Mouse (Mus musculus): ENCODE results near the gene Hdac1. TPM values are rescaled to one million over a fixed set of nuclear protein-coding genes. Genes with fewer than 3 reads are reported as not detected.

Hdac1 gene
- polyA plus RNA-seq, 1 experiment from 2014 or later = 204 TPM

GRCm38 (mm10) chr4:129495672-129496562, 46.6 kb downstream of the Hdac1 start:
- 32% methylated on average over 16 of the region's 16 CpGs for WGBS
- no peak overlapping the region for H3K4me3 ChIP-seq
- H3K4me2 ChIP-seq = no peak overlapping the region
- peaks cover 30% of the 10 kb centered on the region for H3K4me1 ChIP-seq
- H3K9me3 ChIP-seq = no peaks in the 10 kb centered on the region
- no peak for ATAC-seq (ENCODE audit: insufficient number of reproducible peaks, low FRiP score, low TSS enrichment, low read depth)
- 0 out of 2 replicates have a peak overlapping the region, but pooled peaks have one; percentile 27 for H3K27ac ChIP-seq
- peaks cover 19% of the 10 kb centered on the region for H3K27me3 ChIP-seq
- no peaks in the 10 kb centered on the region for H3K36me3 ChIP-seq
- no peak overlapping the region for H3K9ac ChIP-seq

GRCm38 (mm10) chr4:129494681-129495080, 47.8 kb downstream of the Hdac1 start:
- ATAC-seq (ENCODE audit: insufficient number of reproducible peaks, low FRiP score, low TSS enrichment, low read depth) = no peak
- peaks cover 1% of the 10 kb centered on the region; the same call in 1 of the 2 replicates for H3K36me3 ChIP-seq
- WGBS = 67% methylated on average over 7 of the region's 7 CpGs
- no peak overlapping the region for H3K27ac ChIP-seq
- H3K9me3 ChIP-seq = no peaks in the 10 kb centered on the region
- H3K9ac ChIP-seq = no peak overlapping the region
- peaks cover 32% of the 10 kb centered on the region for H3K4me1 ChIP-seq
- H3K27me3 ChIP-seq = peaks cover 29% of the 10 kb centered on the region
- H3K4me3 ChIP-seq = no peak overlapping the region
- H3K4me2 ChIP-seq = no peak overlapping the region

GRCm38 (mm10) chr4:129490972-129491880, 51.3 kb downstream of the Hdac1 start, which contains the start of the genes Tssk3 and Fam229a:
TSS of gene Tssk3 (minus strand) at chr4:129491022.
TSS of gene Fam229a (plus strand) at chr4:129491190.
- H3K27me3 ChIP-seq = peaks cover 30% of the 10 kb centered on the region
- peak within 1 kb of the TSS; percentile 28; the same call in 1 of the 2 replicates for H3K9ac ChIP-seq
- peak; percentile 68; the same call in 1 of the 2 replicates for ATAC-seq (ENCODE audit: insufficient number of reproducible peaks, low FRiP score, low TSS enrichment, low read depth)
- peak within 1 kb of the TSS; percentile 77 for H3K4me2 ChIP-seq
- H3K9me3 ChIP-seq = no peaks in the 10 kb centered on the region
- 4% methylated on average over 70 of the region's 70 CpGs for WGBS
- no peak within 1 kb of the TSS for H3K27ac ChIP-seq
- H3K4me3 ChIP-seq = peak within 1 kb of the TSS; percentile 33
- H3K4me1 ChIP-seq = peaks cover 24% of the 10 kb centered on the region
- peaks cover 33% of the 10 kb centered on the region for H3K36me3 ChIP-seq

GRCm38 (mm10) chr4:129481090-129481489, 61.4 kb downstream of the Hdac1 start:
- Histone ChIP-seq H3K36me3 (peaks cover 92% of the 10 kb centered on the region), H3K9ac (no peak overlapping the region), H3K27ac (no peak overlapping the region), H3K4me2 (no peak overlapping the region), H3K4me3 (no peak overlapping the region), H3K9me3 (no peaks in the 10 kb centered on the region), H3K27me3 (no peaks in the 10 kb centered on the region), H3K4me1 (no peaks in the 10 kb centered on the region)
- WGBS = 93% methylated on average over 1 of the region's 1 CpGs
- no peak for ATAC-seq (ENCODE audit: insufficient number of reproducible peaks, low FRiP score, low TSS enrichment, low read depth)

GRCm38 (mm10) chr4:129479863-129480262, 62.6 kb downstream of the Hdac1 start:
- Histone ChIP-seq H3K27ac (no peak overlapping the region), H3K4me3 (no peak overlapping the region), H3K36me3 (peaks cover 89% of the 10 kb centered on the region), H3K4me1 (no peaks in the 10 kb centered on the region), H3K4me2 (no peak overlapping the region), H3K27me3 (no peaks in the 10 kb centered on the region), H3K9ac (no peak overlapping the region), H3K9me3 (no peaks in the 10 kb centered on the region)
- 87% methylated on average over 3 of the region's 3 CpGs for WGBS
- ATAC-seq (ENCODE audit: insufficient number of reproducible peaks, low FRiP score, low TSS enrichment, low read depth) = no peak

GRCm38 (mm10) chr4:129476047-129476446, 66.5 kb downstream of the Hdac1 start:
- Histone ChIP-seq H3K27me3 (no peaks in the 10 kb centered on the region), H3K4me2 (no peak overlapping the region), H3K4me1 (no peaks in the 10 kb centered on the region), H3K36me3 (peaks cover 88% of the 10 kb centered on the region), H3K4me3 (no peak overlapping the region), H3K27ac (no peak overlapping the region), H3K9ac (no peak overlapping the region), H3K9me3 (no peaks in the 10 kb centered on the region)
- no peak for ATAC-seq (ENCODE audit: insufficient number of reproducible peaks, low FRiP score, low TSS enrichment, low read depth)
- WGBS = 89% methylated on average over 11 of the region's 11 CpGs

Small RNA genes lying within 50 kb of the gene (microRNA-seq; reads per million reads assigned to microRNA genes)
- not detected for gene Mir8119

Other genes with a start within 250 kb of the Hdac1 start
- 326 and 338 TPM in 2 replicates for gene Rbbp4, start 207.3 kb downstream of the Hdac1 start, polyA plus RNA-seq (2015; fragmentation: Nextera tagmentation; extraction: Ambion mirVana)
- 39.1 and 47.0 TPM in 2 replicates for gene Zbtb8os, start 207.0 kb downstream of the Hdac1 start, polyA plus RNA-seq (2015; fragmentation: Nextera tagmentation; extraction: Ambion mirVana)
- gene Zbtb8a, start 164.6 kb downstream of the Hdac1 start, polyA plus RNA-seq (2015; fragmentation: Nextera tagmentation; extraction: Ambion mirVana) = 15.8 and 16.4 TPM in 2 replicates
- 0.86 and 1.00 TPM in 2 replicates for gene Zbtb8b, start 101.9 kb downstream of the Hdac1 start, polyA plus RNA-seq (2015; fragmentation: Nextera tagmentation; extraction: Ambion mirVana)
- 30.2 and 30.8 TPM in 2 replicates for gene Bsdc1, start 81.1 kb downstream of the Hdac1 start, polyA plus RNA-seq (2015; fragmentation: Nextera tagmentation; extraction: Ambion mirVana)
- gene Tssk3, start 51.7 kb downstream of the Hdac1 start, polyA plus RNA-seq (2015; fragmentation: Nextera tagmentation; extraction: Ambion mirVana) = not detected in 2 replicates
- gene Fam229a, start 51.5 kb downstream of the Hdac1 start, polyA plus RNA-seq (2015; fragmentation: Nextera tagmentation; extraction: Ambion mirVana) = not detected in 2 replicates
- 445 and 538 TPM in 2 replicates for gene Marcksl1, start 29.1 kb downstream of the Hdac1 start, polyA plus RNA-seq (2015; fragmentation: Nextera tagmentation; extraction: Ambion mirVana)
- 5.8 and 6.3 TPM in 2 replicates for gene Lck, start 30.9 kb upstream of the Hdac1 start, polyA plus RNA-seq (2015; fragmentation: Nextera tagmentation; extraction: Ambion mirVana)
- 6.9 and 7.0 TPM in 2 replicates for gene Fam167b, start 35.8 kb upstream of the Hdac1 start, polyA plus RNA-seq (2015; fragmentation: Nextera tagmentation; extraction: Ambion mirVana)
- gene Eif3i, start 57.9 kb upstream of the Hdac1 start, polyA plus RNA-seq (2015; fragmentation: Nextera tagmentation; extraction: Ambion mirVana) = 275 and 278 TPM in 2 replicates
- gene Tmem234, start 58.0 kb upstream of the Hdac1 start, polyA plus RNA-seq (2015; fragmentation: Nextera tagmentation; extraction: Ambion mirVana) = 192 and 199 TPM in 2 replicates
- gene Dcdc2b, start 71.5 kb upstream of the Hdac1 start, polyA plus RNA-seq (2015; fragmentation: Nextera tagmentation; extraction: Ambion mirVana) = 2.4 TPM in 2 replicates
- 28.2 and 29.6 TPM in 2 replicates for gene Iqcc, start 76.4 kb upstream of the Hdac1 start, polyA plus RNA-seq (2015; fragmentation: Nextera tagmentation; extraction: Ambion mirVana)
- gene Ccdc28b, start 81.2 kb upstream of the Hdac1 start, polyA plus RNA-seq (2015; fragmentation: Nextera tagmentation; extraction: Ambion mirVana) = 50.8 and 50.9 TPM in 2 replicates
- 84.9 and 92.7 TPM in 2 replicates for gene Txlna, start 98.4 kb upstream of the Hdac1 start, polyA plus RNA-seq (2015; fragmentation: Nextera tagmentation; extraction: Ambion mirVana)
- gene Kpna6, start 130.1 kb upstream of the Hdac1 start, polyA plus RNA-seq (2015; fragmentation: Nextera tagmentation; extraction: Ambion mirVana) = 15.3 TPM in 2 replicates
- 12.9 and 15.9 TPM in 2 replicates for gene Tmem39b, start 154.1 kb upstream of the Hdac1 start, polyA plus RNA-seq (2015; fragmentation: Nextera tagmentation; extraction: Ambion mirVana)
- gene Khdrbs1, start 199.6 kb upstream of the Hdac1 start, polyA plus RNA-seq (2015; fragmentation: Nextera tagmentation; extraction: Ambion mirVana) = 79.2 and 95.9 TPM in 2 replicates